Mouse (Mus musculus) kidney, embryonic 14.5 days (tissue): ENCODE data around the gene Cyba. TPM values are rescaled to one million over a fixed set of nuclear protein-coding genes. Genes with fewer than 3 reads are reported as not detected.

Experiments
- ATAC-seq: fragments of 200-750 bp; cut with Nextera tagmentation; 2 replicates; pipeline ENCODE4 v1.8.0; 2017; ENCODE audit warnings: moderate number of reproducible peaks, mild to moderate bottlenecking, moderate TSS enrichment, moderate library complexity; ENCODE audit not compliant: low FRiP score, low TSS enrichment
- H3K27ac ChIP-seq: fragments of 300-500 bp; sonication (generic); 2 replicates; pipeline ENCODE4 v1.5.1; 2014; ENCODE audit warnings: low read depth, mild to moderate bottlenecking, low read length, moderate library complexity, mixed read lengths
- H3K27me3 ChIP-seq: fragments of 300-500 bp; sonication (generic); 2 replicates; pipeline ENCODE4 v1.6.1; 2014; ENCODE audit warnings: mild to moderate bottlenecking, low read length; ENCODE audit not compliant: control insufficient read depth, insufficient read depth
- H3K36me3 ChIP-seq: fragments of 300-500 bp; sonication (generic); 2 replicates; pipeline ENCODE4 v1.6.1; 2014; ENCODE audit warnings: low read length, mixed read lengths; ENCODE audit not compliant: control insufficient read depth, insufficient read depth
- H3K4me1 ChIP-seq: fragments of 300-500 bp; sonication (generic); 2 replicates; pipeline ENCODE4 v1.6.1; 2014; ENCODE audit warnings: low read length, mixed read lengths; ENCODE audit not compliant: control insufficient read depth, insufficient read depth
- H3K4me2 ChIP-seq: fragments of 300-500 bp; sonication (generic); replicated peaks from 2 replicates; pipeline ENCODE4 v1.6.1; 2014; ENCODE audit warnings: low read depth, mild to moderate bottlenecking, low read length
- H3K4me3 ChIP-seq: fragments of 300-500 bp; sonication (generic); 2 replicates; pipeline ENCODE4 v1.5.1; 2014; ENCODE audit warnings: mild to moderate bottlenecking, low read length
- H3K9ac ChIP-seq: fragments of 300-500 bp; sonication (generic); 2 replicates; pipeline ENCODE4 v1.6.1; 2014; ENCODE audit warnings: low read depth, mild to moderate bottlenecking, low read length, moderate library complexity
- H3K9me3 ChIP-seq: fragments of 300-500 bp; sonication (generic); 2 replicates; pipeline ENCODE4 v1.6.1; 2016; ENCODE audit warnings: low read length; ENCODE audit not compliant: control insufficient read depth
- WGBS: fragments of 180-500 bp; shearing (Covaris S2); extraction: QIAGEN DNeasy Blood & Tissue Kit; methylation state at CpG from one replicate; pipeline ENCODE4 v1.1.7; 2014; 5-methylcytosine and 5-hydroxymethylcytosine counted together
- polyA plus RNA-seq: library from polyadenylated mRNA; unstranded; fragments of >200 nt; fragmentation: Nextera tagmentation; extraction: Ambion mirVana; gene quantifications from 2 replicates; pipeline ENCODE4 v1.2.1, GENCODE M21; 2014

Cyba gene
- polyA plus RNA-seq, 1 experiment from 2014 or later = 216 TPM

DNA sequence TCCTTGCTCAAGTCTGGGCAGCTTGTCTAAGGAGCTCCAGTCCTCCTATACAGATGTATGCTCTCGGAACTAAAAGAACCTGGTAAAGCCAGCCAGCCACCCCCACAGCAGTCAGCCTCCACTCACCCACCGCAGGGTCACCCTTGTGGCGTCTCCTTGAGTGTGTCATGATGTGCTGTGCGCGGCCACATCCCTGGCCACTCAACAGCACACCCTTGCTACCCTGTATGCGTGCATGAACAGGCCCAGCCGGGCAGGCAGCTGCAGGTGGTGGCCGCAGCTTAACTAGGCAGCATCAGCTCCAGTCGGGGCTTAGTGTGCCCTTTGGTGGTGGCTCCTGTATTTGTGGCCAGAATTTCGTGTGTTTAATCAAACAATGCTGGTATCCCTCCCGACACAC, 24.4 kb upstream of the Cyba start:
- ATAC-seq = no peak
- Histone ChIP-seq H3K4me2 (no peak overlapping the region), H3K4me3 (no peak overlapping the region)

DNA sequence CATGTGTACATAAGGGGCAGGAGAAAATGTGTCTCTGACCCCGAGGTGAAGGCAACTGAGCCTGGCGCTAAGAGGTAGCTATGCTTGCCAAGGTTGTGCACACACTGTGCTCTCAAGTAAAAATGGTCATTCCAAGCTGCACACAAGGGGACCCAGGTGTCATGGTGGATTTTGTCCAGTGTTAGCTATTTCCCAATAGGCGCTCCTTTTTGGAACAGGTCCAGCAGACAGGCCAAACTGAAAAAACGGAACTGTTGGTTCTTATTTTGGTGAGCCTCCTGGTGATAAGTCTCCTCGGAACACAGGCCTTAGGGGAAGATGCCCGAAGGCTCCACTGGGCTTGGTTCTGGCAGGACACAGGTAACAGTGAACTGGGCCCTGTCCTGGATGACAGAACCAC, 21.7 kb upstream of the Cyba start:
- WGBS = 86% methylated on average over 6 of the region's 6 CpGs
- H3K9me3 ChIP-seq = no peaks in the 10 kb centered on the region
- H3K4me3 ChIP-seq = no peak overlapping the region
- no peaks in the 10 kb centered on the region for H3K36me3 ChIP-seq
- no peak overlapping the region for H3K27ac ChIP-seq
- no peak overlapping the region for H3K4me2 ChIP-seq
- H3K27me3 ChIP-seq = peaks cover 12% of the 10 kb centered on the region
- H3K9ac ChIP-seq = no peak overlapping the region
- no peak for ATAC-seq
- 0 out of 2 replicates have a peak, but pooled peaks cover 2% of the 10 kb centered on the region for H3K4me1 ChIP-seq

More for the DNA sequence above, 24.4 kb upstream of the Cyba start:
- 78% methylated on average over 11 of the region's 11 CpGs for whole genome bisulfite sequencing
- H3K4me1 ChIP-seq = peaks cover 9% of the 10 kb centered on the region; the same call in 1 of the 2 replicates
- no peaks in the 10 kb centered on the region for H3K9me3 ChIP-seq
- H3K27me3 ChIP-seq = peaks cover 30% of the 10 kb centered on the region
- H3K36me3 ChIP-seq = no peaks in the 10 kb centered on the region
- no peak overlapping the region for H3K9ac ChIP-seq
- H3K27ac ChIP-seq = no peak overlapping the region

DNA sequence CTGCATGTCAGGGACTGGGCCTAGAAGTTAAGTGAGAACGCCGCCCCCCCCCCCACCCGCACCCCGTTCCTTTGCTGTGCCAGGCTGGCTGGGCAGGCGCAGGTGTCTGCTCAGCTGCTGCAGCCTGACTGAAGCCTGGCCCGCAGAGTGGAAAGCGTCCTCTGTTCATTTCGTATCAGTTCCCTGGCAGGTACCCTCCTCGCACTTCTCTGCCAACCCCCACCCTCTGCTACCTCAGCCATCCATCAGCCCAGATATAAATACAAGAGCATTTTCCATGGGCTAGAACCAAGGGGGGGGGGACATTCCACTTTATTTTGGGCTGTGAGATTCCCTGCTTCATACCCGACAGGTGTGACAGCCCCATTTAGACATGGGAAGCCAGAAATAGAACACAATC, 19.4 kb upstream of the Cyba start:
- Histone ChIP-seq H3K27me3 (peaks cover 1% of the 10 kb centered on the region; the same call in 1 of the 2 replicates), H3K27ac (no peak overlapping the region), H3K4me1 (0 out of 2 replicates have a peak, but pooled peaks cover 2% of the 10 kb centered on the region), H3K9me3 (no peaks in the 10 kb centered on the region), H3K4me2 (no peak overlapping the region), H3K9ac (no peak overlapping the region), H3K36me3 (no peaks in the 10 kb centered on the region), H3K4me3 (no peak overlapping the region)
- no peak for ATAC-seq
- WGBS = 88% methylated on average over 10 of the region's 10 CpGs

DNA sequence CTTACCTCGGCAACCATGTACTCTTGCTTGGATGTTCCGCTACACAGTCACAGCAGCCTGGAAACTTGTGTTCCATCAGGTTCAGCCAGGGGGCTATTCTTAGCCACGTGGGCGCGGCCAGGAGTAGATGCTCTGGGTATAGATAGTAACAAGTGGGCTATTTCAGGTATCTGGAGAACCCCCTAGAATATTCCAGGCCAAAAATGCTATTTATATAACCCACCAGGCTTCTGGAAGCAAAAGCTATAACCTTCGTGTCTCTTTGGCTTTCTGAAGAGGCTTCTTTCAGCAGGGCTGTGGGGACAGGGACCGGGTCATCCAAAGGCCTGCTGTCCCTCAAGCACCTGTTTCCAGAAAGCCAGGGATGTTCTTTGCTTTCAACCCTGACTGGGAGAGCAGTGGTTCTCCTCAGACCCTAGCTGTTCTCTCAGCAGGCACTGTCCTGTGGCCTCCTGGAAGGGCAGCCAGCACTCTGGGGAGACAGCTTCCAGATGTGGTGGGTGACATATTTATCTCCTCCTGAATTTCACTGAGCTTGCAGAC, 18.5 kb upstream of the Cyba start:
- H3K4me2 ChIP-seq = no peak overlapping the region
- H3K4me1 ChIP-seq = 0 out of 2 replicates have a peak, but pooled peaks cover 2% of the 10 kb centered on the region
- no peak overlapping the region for H3K4me3 ChIP-seq
- no peak overlapping the region for H3K27ac ChIP-seq
- no peaks in the 10 kb centered on the region for H3K9me3 ChIP-seq
- no peaks in the 10 kb centered on the region; the same call in 1 of the 2 replicates for H3K27me3 ChIP-seq
- H3K36me3 ChIP-seq = no peaks in the 10 kb centered on the region
- 77% methylated on average over 7 of the region's 7 CpGs for WGBS
- no peak for ATAC-seq
- no peak overlapping the region for H3K9ac ChIP-seq

DNA sequence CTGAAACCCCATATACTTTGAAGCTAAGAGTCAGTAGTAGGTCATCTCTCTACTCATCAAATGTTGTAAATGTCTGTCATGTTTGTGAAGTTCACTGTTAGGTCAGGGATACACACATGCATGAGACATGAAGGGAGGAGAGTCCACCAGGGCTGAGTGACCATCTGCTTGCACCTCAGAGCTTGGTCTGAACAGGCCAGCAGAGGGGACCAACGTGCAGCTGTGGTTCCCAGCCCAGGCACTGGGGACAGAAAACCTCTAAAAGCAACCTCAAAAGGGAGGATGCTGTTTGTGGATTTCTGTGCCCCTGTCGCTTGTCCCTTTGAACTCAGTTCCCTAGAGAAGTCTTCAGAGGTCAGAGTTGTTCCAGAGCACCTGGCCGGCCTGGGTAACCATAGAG, 12.5 kb upstream of the Cyba start:
- H3K9ac ChIP-seq = no peak overlapping the region

DNA sequence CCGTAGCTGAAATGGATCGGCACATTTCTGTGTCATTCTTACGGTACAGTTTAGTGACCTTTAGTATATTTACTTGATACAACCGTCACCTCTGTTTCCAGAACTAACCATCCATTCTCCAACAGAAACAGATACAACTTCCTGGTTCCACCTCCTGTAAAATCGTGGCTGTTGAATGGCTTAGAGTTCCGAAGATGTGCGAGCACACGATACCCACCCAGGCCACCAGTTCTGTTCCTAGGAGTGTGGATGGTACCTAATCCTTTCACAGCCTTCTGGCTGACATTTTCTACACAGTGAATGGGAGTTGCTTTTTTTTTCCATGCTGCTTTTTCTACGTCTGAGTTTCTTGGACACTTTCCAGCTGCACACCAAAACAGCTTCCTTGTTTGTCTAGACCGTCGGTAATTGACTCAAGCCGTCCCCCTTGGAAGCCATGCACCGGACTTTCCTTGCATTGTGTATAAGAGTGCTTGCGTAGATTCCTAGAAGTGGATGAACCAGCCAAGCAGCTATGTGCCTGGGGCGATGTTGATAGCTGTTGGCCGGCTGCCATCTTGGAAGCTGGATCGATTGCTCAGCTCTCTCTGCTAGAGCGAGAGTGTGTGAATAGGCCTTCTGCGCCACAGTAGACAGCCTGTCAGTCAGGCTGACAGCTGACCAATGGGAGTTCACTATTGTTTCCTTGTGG, 11.5 kb upstream of the Cyba start:
- Histone ChIP-seq H3K9me3 (no peaks in the 10 kb centered on the region), H3K4me2 (peak overlapping the region; percentile 71), H3K4me3 (peak overlapping the region; percentile 77), H3K27me3 (no peaks in the 10 kb centered on the region), H3K4me1 (peaks cover 8% of the 10 kb centered on the region; the same call in 1 of the 2 replicates), H3K9ac (peak overlapping the region; percentile 71), H3K27ac (peak overlapping the region; percentile 96), H3K36me3 (peaks cover 6% of the 10 kb centered on the region; the same call in 1 of the 2 replicates)
- 18% methylated on average over 19 of the region's 19 CpGs for WGBS
- ATAC-seq = no peak

More for the DNA sequence above, 12.5 kb upstream of the Cyba start:
- 62% methylated on average over 3 of the region's 3 CpGs for WGBS
- H3K27me3 ChIP-seq = no peaks in the 10 kb centered on the region
- no peak overlapping the region for H3K4me2 ChIP-seq
- 0 out of 2 replicates have a peak overlapping the region, but pooled peaks have one; percentile 11 for H3K27ac ChIP-seq
- no peaks in the 10 kb centered on the region for H3K36me3 ChIP-seq
- H3K9me3 ChIP-seq = no peaks in the 10 kb centered on the region
- ATAC-seq = no peak
- H3K4me1 ChIP-seq = peaks cover 8% of the 10 kb centered on the region; the same call in 1 of the 2 replicates
- H3K4me3 ChIP-seq = no peak overlapping the region

DNA sequence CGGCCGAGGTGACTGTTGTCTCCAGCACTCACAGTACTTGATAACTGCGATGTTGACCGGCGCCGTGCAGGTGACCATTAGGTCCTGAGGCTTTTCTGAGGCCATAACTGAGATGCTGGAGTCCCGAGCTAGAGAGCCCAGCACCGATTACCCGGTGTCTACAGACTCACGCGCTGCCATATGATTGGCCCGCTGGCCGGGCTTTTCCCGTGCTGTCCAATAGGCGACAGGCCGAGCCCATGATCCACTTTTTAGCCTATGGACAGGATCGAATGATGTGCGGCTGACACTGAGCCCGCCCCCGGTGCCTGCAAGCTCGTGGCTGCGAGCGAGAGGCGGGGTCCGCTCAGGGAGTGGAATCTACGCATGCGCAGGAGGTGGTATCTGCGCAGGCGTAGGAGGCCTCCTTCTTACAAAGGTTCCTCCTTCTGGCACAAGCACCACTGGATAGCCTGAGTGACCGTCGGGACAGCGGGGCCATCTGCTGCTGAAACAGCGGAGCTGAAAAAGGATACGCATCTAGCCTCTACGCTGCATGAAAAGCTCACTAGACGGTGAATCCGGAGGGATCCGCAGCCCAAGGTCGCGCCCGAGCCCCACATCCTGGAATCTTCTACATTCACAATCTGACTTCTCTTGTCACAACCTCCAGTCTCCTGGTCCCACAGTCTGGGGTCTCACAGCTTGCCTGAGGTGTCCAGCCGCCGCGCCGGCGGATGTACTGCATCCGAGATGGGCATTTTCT, 10.7 kb upstream of the Cyba start, which contains the start of gene Mvd:
Gene Mvd (minus strand): TSS at position 161 of the 745 bp plus-strand sequence.
- Histone ChIP-seq H3K9ac (peak within 1 kb of the TSS; percentile 72), H3K4me2 (peak within 1 kb of the TSS; percentile 95), H3K9me3 (no peaks in the 10 kb centered on the region), H3K27me3 (no peaks in the 10 kb centered on the region), H3K4me3 (peak within 1 kb of the TSS; percentile 77), H3K4me1 (peaks cover 11% of the 10 kb centered on the region; the same call in 1 of the 2 replicates), H3K27ac (peak within 1 kb of the TSS; percentile 96), H3K36me3 (peaks cover 6% of the 10 kb centered on the region; the same call in 1 of the 2 replicates)
- WGBS = under 1% methylated on average over 47 of the region's 47 CpGs
- ATAC-seq = peak; percentile 98

DNA sequence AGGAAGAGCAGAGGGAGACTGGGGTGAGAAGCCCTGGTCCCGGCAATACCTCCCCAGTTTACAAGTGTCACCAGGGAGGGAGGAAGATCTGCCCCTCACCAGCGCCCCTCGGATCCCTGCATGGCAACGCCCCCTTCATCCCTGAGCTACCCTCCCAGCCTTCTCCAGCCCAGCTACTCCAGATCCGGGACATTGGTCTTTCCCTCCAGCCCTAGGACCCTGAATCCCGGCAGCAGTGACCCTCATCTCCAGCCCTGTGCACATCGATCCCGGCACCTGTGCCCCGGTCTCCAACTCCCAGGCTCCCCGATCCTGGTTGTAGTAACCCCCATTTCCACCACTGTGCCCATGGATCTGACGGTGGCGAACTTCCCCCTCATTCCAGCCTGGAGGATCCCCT, 10.1 kb upstream of the Cyba start:
- peak overlapping the region; percentile 62 for H3K27ac ChIP-seq
- peak; percentile 11 for ATAC-seq
- WGBS = under 1% methylated on average over 12 of the region's 12 CpGs
- peaks cover 16% of the 10 kb centered on the region; the same call in 1 of the 2 replicates for H3K4me1 ChIP-seq
- no peaks in the 10 kb centered on the region for H3K27me3 ChIP-seq
- no peaks in the 10 kb centered on the region for H3K9me3 ChIP-seq
- peak overlapping the region; percentile 95 for H3K4me2 ChIP-seq
- H3K9ac ChIP-seq = peak overlapping the region; percentile 72
- H3K4me3 ChIP-seq = peak overlapping the region; percentile 77
- H3K36me3 ChIP-seq = peaks cover 6% of the 10 kb centered on the region; the same call in 1 of the 2 replicates
